Mouse (Mus musculus): ENCODE measurements around the gene Ets2.
"Not testable (repeated sequence)": the region's sequence is repeated elsewhere in the genome, so short reads cannot be mapped to it uniquely, and the experiment has no call there.

Ets2 gene

GRCm38 (mm10) chr16:95734785-95735184 is 32.9 kb downstream of the Ets2 start:
- no peak for DNase-seq (ENCODE audit: low spot score in 2 of 2)

GRCm38 (mm10) chr16:95736059-95736458 is 34.2 kb downstream of the Ets2 start:
- DNase-seq (ENCODE audit: low spot score in 2 of 2) = no peak

GRCm38 (mm10) chr16:95736470-95736869 is 34.6 kb downstream of the Ets2 start:
- no peak for DNase-seq (ENCODE audit: low spot score in 2 of 2)

- DNase-seq (ENCODE audit: low spot score in 2 of 2) = no peak
Measured at GRCm38 (mm10) chr16:95739522-95739921, 37.6 kb downstream of the Ets2 start.

GRCm38 (mm10) chr16:95741358-95741757 is 39.5 kb downstream of the Ets2 start:
- DNase-seq (ENCODE audit: low spot score in 2 of 2) = no peak

GRCm38 (mm10) chr16:95741915-95742739 is 40.3 kb downstream of the Ets2 start:
- DNase-seq (ENCODE audit: low spot score in 2 of 2) = no peak

GRCm38 (mm10) chr16:95742740-95743030 is 40.8 kb downstream of the Ets2 start:
- DNase-seq (ENCODE audit: low spot score in 2 of 2) = peak in 1 of 2 experiments; percentile 55

- DNase-seq (ENCODE audit: low spot score in 2 of 2) = no peak
Measured at GRCm38 (mm10) chr16:95743104-95743503, 41.2 kb downstream of the Ets2 start.

- no peak for DNase-seq (ENCODE audit: low spot score in 2 of 2)
Measured at GRCm38 (mm10) chr16:95744771-95745170, 42.9 kb downstream of the Ets2 start.

GRCm38 (mm10) chr16:95745685-95746084 is 43.8 kb downstream of the Ets2 start:
- no peak for DNase-seq (ENCODE audit: low spot score in 2 of 2)

- DNase-seq (ENCODE audit: low spot score in 2 of 2) = peak in 1 of 2 experiments; percentile 33
Measured at GRCm38 (mm10) chr16:95746565-95746964, 44.7 kb downstream of the Ets2 start.

GRCm38 (mm10) chr16:95749291-95750103 is 47.6 kb downstream of the Ets2 start:
- DNase-seq (ENCODE audit: low spot score in 2 of 2) = no peak

- DNase-seq (ENCODE audit: low spot score in 2 of 2) = peak; percentile 41 to 56
Measured at GRCm38 (mm10) chr16:95750211-95750629, 48.3 kb downstream of the Ets2 start.

- DNase-seq (ENCODE audit: low spot score in 2 of 2) = peak in 1 of 2 experiments; percentile 47
Measured at GRCm38 (mm10) chr16:95752502-95752901, 50.6 kb downstream of the Ets2 start.

GRCm38 (mm10) chr16:95753295-95753694 is 51.4 kb downstream of the Ets2 start:
- DNase-seq (ENCODE audit: low spot score in 2 of 2) = peak in 1 of 2 experiments; percentile 36

- DNase-seq (ENCODE audit: low spot score in 2 of 2) = no peak
Measured at GRCm38 (mm10) chr16:95759151-95759987, 57.5 kb downstream of the Ets2 start.

GRCm38 (mm10) chr16:95759988-95760391 is 58.1 kb downstream of the Ets2 start:
- peak; percentile 78 to 81 for DNase-seq (ENCODE audit: low spot score in 2 of 2)

GRCm38 (mm10) chr16:95761742-95762141 is 59.9 kb downstream of the Ets2 start:
- no peak for DNase-seq (ENCODE audit: low spot score in 2 of 2)

GRCm38 (mm10) chr16:95763201-95763600 is 61.3 kb downstream of the Ets2 start:
- DNase-seq (ENCODE audit: low spot score in 2 of 2) = peak; percentile 38 to 39

- DNase-seq (ENCODE audit: low spot score in 2 of 2) = not testable (repeated sequence)
Measured at GRCm38 (mm10) chr16:95764041-95764440, 62.2 kb downstream of the Ets2 start.

GRCm38 (mm10) chr16:95766181-95766580 is 64.3 kb downstream of the Ets2 start:
- no peak for DNase-seq (ENCODE audit: low spot score in 2 of 2)

GRCm38 (mm10) chr16:95767246-95767645 is 65.4 kb downstream of the Ets2 start:
- no peak for DNase-seq (ENCODE audit: low spot score in 2 of 2)
